In genomic region chr4:154471447-154472101, GRCm38 (mm10) we compare ENCODE assay signal across 9 mouse cellular contexts.
A peak's percentile ranks its signal among the peaks of the same experiment; 100 is the strongest.
DNase-seq lines count a peak whose midpoint lies in the region; ATAC-seq lines count a peak whose summit lies in the region.
"Had no signal": no experiment of that assay in that cellular context is flagged by ENCODE, and none has a peak within 500 bp of the region (broad histone marks: within the 10 kb centered on the region; RNA-seq: fewer than 3 reads in every experiment).

No protein-coding gene starts in this region.

- H3K9ac ChIP-seq in hindbrain, embryonic 15.5 days, result no peak overlapping the region
- H3K9ac ChIP-seq in midbrain, embryonic 15.5 days, result no peak overlapping the region

- 0 out of 2 replicates have a peak, but pooled peaks have one; percentile 42 for ATAC-seq in hindbrain, embryonic 15.5 days (ENCODE audit: low FRiP score, low read depth)
- ATAC-seq in midbrain, embryonic 15.5 days (replicated peaks), result peak; percentile 70

- peaks cover 31% of the 10 kb centered on the region for H3K4me1 ChIP-seq in hindbrain, embryonic 15.5 days (replicated peaks)
- H3K4me1 ChIP-seq in midbrain, embryonic 15.5 days, result peaks cover 31% of the 10 kb centered on the region

- H3K27me3 ChIP-seq in hindbrain, embryonic 15.5 days, result peaks cover 78% of the 10 kb centered on the region
- H3K27me3 ChIP-seq in midbrain, embryonic 15.5 days (replicated peaks), result peaks cover 67% of the 10 kb centered on the region

- DNase-seq in ZHBTc4 (ENCODE audit: low read depth, low spot score), result peak; percentile 26
- DNase-seq in embryo, embryonic 11 days, result peak; percentile 82
- DNase-seq in left cerebral cortex, adult 18-20 months (ENCODE audit: low spot score in 2 of 2), result no peak
- no peak for DNase-seq in frontal cortex, adult 2 months (ENCODE audit: extremely low spot score in 1 of 2, low spot score in 1 of 2)
- no peak for DNase-seq in left cerebral cortex, postnatal 10 days (ENCODE audit: extremely low spot score in 1 of 2, low spot score in 2 of 2)
- DNase-seq in kidney, postnatal 36 days, result no peak

- intact Hi-C loops in left cerebral cortex, postnatal 10 days (cut with DNase I), result no loop called here

- no peak overlapping the region for H3K27ac ChIP-seq in hindbrain, embryonic 15.5 days (replicated peaks)
- H3K27ac ChIP-seq in midbrain, embryonic 15.5 days, result no peak overlapping the region
- H3K27ac ChIP-seq: left cerebral cortex, adult 2 months had no signal

- 11% methylated on average over 17 of the region's 17 CpGs for WGBS in hindbrain, embryonic 15.5 days
- 8% methylated on average over 17 of the region's 17 CpGs for WGBS in midbrain, embryonic 15.5 days

- peak overlapping the region; percentile 21; the same call in 1 of the 2 replicates for H3K4me2 ChIP-seq in hindbrain, embryonic 15.5 days
- H3K4me2 ChIP-seq in midbrain, embryonic 15.5 days, result peak overlapping the region; percentile 25

- H3K4me3 ChIP-seq in hindbrain, embryonic 15.5 days, result no peak overlapping the region
- no peak overlapping the region for H3K4me3 ChIP-seq in midbrain, embryonic 15.5 days
- H3K4me3 ChIP-seq: left cerebral cortex, adult 2 months had no signal

- no peaks in the 10 kb centered on the region for H3K9me3 ChIP-seq in hindbrain, embryonic 15.5 days
- H3K9me3 ChIP-seq in midbrain, embryonic 15.5 days, result no peaks in the 10 kb centered on the region

- H3K36me3 ChIP-seq in hindbrain, embryonic 15.5 days, result no peaks in the 10 kb centered on the region
- no peaks in the 10 kb centered on the region for H3K36me3 ChIP-seq in midbrain, embryonic 15.5 days (replicated peaks)

Comparison
In these comparisons a context has a peak if more than half of its experiments do, and no peak if none do; other contexts are left out.
1. DNase-seq: peak in ZHBTc4 (single experiment) and embryo, embryonic 11 days (single experiment); none in left cerebral cortex, adult 18-20 months (0 of 2), frontal cortex, adult 2 months (0 of 2), left cerebral cortex, postnatal 10 days (0 of 2) and kidney, postnatal 36 days (0 of 2).